Mouse (Mus musculus) adrenal gland (tissue): Measurements from ENCODE around the gene Umad1.

Source experiments
- intact Hi-C: fragments of 180-260 bp; cut with DNase I; formaldehyde crosslinking; loops from one replicate; pipeline ENCODE4 v1.15.1; 2025

Gene Umad1

DNA sequence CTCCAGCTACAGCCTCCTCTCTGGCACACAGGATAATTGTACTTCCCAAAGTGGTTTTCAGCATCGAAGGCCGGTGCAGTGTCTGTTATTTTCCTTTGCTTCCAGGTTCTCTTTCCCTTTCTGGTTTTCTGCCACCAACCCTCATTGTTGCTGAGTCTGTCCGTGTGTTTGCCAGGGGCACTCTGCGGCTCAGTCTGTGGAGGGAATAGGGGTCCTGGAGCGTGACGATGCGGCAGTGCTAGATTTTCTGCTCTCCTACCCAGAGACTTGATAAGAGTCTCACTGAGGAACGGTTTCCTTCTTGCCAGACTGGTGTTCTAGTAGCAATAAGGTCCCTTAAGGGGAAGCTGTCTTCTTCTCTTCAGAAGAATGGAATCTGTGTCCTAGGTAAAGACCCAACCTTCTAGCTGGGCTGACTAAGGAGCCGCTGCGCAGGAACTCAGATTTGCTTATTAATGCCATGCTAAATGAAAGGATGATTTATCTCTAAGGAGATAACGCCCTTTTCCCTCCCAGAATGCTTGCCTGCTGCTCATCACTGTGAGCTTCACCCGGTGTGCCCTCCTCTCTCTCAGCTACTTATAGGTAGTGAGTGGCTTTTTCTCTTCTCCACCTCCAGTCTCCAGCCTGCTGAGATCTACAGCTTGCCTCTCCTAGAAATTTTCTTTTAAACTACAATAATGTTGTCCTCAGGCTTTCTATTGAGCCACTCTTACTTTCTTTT lies 105.1 kb downstream of the Umad1 start:
- intact Hi-C loops = no loop called here

DNA sequence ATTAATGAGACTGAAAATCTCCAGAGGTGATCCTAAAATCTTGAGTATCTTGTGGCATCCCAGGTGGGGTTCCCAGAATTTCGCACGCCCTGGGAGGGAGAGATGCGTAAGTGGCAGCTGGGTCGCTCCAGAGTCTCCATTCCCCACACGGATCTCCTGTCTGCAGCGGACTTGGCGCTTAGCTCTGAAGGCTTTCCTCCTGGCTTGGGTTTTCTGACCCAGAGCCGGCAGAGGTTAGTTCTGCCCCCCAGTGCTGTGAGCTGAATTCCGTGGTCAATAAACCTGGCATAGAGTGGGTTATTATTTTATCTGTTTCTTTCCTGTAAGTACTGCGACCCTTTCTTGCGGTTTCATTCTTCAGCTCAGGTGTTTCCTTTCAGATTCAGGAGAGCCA lies 105.7 kb downstream of the Umad1 start:
- intact Hi-C loops = no loop called here

DNA sequence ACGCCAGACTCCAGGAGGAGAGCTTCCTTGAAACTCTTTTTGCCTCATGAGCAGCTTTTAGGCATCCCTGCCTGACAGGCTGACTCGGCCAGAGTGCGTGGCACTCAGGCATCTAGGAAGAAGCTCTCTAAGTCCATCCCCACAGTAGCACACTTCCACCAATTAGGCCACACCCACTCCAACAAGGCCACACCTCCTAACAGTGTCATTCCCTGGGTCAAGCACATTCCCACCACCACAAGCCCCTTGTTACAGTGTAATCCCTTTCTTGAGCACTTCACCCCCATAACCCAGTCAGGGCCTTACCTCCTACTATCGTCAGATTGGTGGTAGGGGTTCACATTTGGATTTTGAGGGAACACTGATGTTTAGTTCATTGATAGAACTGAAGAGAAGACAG lies 108.6 kb downstream of the Umad1 start:
- intact Hi-C loops = no loop called here

DNA sequence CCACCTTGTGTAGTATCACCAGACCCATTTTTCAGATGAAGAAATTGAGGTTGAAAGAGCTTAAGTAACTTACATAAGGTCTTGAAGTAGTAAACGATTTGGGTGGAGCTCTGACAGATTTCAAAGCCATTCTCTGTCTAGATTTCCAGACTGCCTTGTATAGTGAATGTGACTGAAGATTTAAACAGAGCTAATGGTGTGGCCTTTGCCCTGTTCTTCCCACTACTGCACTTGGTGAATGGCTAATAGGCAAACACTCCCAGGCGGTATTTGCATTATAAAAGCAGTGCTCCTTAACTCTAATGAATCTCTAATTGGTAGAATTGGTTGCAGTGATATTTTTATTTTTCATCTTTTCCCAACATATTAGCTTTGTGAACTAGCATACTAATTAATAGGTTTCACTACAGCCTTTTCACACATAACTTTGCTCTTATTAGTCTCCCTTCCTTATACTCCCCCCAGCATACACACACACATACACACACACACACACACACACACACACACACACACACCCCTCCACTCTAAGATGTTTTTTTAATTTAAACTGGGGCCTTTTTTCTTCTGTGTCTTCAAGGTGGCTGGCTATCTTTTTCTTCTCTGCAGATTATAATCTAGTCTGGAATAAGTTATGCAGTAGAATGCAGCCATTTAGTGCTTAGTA lies 109.2 kb downstream of the Umad1 start:
- intact Hi-C loops = no loop called here

DNA sequence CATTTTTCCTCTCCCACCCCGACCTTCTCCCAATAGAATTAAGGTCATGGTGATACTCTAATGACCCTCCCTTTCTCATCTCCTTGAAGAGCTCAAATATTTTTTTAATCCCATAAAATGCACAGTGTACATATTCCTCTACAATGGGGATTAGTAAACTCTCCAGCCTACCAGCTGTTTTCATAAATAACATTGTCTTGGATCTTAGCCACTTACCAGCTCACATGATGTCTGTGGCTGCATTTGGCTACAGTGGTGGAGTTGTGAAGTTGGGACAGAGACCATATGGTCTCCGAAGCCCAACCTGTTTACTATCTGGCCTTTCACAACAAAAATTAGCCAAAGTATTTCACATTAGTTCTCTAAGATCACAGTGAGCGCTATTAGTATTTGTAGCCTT lies 111.5 kb downstream of the Umad1 start:
- intact Hi-C loops = no loop called here

DNA sequence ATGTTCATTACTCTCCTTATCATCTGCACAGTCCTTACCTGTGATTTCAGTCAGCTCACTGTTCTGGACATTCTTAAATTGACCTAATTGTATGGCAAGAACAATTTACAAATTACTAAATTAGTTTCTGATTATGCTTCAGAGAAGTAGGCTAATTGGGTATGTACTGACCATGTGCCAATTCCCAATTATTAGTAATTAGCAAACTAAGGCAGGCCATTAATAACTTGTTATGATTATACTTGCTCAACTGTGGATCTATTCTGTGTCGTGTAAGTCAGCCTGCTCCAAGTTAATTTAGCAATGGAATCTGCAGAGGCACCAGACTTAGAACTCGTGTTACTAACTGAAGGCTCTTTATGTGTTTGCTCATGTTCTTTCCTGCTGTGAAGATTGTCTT lies 114.0 kb downstream of the Umad1 start:
- intact Hi-C loops = no loop called here

DNA sequence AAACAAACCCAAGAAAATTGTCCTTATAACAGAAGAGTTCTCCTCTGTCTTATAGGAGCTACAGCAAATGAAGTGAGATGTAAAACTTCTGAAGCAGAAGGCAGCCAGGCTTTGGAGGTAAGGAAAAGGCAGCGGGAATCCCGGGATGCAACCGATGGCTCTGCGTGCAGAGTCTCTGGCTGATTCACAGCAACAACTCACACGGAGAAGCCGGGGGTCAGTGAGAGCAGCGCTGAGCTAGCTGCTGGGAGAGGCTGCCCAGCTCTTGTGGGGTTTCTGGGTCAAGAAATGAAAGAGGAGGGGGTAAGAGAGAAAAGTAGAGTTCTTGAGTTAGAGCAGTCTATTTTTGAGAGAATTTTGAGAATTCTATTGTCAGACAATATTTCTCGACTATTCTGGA lies 114.8 kb downstream of the Umad1 start:
- intact Hi-C loops = no loop called here

DNA sequence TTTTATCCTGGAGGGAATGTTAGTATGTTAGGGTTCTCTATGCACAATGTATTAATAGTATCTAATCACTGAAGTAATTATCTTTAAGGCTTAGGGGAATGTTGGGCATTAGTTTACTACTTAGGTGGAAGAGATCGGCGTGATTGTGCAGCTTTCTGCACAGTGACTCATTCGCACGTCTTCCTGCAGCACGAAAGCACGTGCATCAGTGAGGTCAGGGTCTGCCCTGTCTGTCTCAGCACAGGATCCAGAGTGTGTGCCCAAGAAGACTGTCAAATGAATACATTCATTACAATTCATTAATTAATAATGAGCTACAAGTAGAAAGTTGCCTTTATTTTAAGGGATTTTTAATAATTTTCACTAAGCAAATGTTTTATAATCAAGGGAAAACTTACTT lies 115.2 kb downstream of the Umad1 start:
- intact Hi-C loops = no loop called here

DNA sequence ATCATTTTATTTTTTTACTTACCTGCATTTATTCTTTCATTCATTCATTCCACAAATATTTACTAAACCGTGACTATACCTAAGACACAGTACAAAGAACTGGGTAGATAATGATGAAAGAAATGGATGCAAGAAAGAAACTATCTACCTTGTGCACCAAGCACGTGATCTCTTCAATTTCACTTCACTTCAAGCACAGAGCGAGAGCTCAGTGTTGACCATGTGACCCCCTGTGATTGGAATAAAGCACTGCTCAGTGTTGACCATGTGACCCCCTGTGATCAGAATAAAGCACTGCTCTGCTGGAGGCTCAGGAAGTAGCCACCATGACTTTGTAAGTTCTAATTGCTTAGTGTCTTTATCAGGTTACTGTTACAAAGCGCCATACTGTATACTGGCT lies 115.6 kb downstream of the Umad1 start:
- intact Hi-C loops = no loop called here

DNA sequence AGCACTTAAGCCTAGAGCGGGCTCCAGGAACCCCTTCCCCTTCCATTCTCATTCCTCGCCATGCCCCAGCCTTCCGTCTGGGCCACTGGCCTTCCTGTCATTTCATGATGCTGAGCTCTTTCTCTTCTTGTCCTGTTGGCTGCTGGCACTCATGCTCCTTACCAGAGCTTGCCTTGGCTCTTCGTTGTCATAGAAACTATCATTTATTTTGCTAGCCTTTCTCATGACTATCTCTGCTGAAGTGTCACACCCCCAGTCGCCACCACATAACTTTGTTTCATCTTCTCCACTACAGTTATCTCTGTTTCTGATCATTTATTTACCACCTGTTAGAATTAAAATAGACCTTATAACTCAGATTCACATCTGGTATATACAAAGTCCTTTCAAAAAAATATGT lies 117.3 kb downstream of the Umad1 start:
- intact Hi-C loops = no loop called here

DNA sequence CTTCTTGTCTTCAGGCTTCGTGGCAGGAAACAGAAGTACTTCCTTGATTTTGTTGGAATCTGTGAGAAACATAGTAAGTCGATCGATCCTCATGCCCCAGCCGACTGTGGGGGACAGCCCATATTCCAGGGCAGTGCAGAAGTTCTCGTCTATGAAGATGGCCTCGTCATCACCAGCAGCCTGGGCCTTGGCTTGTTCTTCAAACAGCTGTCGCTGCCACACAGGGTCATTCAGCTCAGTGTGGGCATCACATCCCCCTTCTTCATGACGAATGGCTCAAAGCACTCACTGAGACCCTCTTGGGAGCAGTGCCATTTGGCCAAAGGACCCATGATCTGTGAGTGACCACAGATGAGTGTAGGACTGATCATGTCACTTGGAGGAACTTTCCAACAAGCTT lies 118.6 kb downstream of the Umad1 start:
- intact Hi-C loops = no loop called here

DNA sequence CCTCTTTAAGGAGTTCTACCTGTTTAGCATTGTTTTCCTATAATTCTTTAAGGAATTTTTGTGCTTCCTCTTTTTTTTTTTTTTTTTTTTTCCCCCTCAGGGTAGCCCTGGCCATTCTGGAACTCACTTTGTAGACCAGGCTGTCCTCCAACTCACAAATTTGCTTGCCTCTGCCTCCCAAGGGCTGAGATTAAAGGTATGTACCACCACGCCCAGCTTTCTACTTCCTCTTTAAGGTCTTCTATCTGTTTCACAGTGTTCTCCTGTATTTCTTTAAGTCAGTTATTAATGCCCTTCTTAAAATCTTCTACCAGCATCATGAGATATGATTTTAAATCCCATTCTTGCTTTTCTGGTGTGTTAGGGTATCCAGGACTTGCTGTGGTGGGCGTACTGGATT lies 130.2 kb downstream of the Umad1 start:
- intact Hi-C loops = no loop called here

DNA sequence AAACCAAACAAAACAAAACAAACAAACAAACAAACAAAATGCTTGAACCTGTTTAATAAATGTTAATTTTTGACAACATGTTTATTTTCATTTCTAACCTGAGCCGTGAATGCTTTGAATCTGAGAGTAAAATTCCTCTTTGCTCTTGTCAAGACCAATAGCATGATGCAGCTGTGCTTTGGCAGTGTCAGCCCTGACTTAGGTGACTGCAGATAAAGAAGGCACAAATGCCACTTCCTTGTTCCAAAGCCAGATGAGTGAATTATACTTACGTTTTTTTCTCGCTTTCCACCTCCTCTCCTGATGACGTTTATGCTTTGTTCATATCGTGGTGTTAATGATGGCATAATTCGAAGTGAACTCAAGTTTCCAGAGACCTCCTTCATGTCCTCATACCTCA lies 131.2 kb downstream of the Umad1 start:
- intact Hi-C loops = no loop called here

DNA sequence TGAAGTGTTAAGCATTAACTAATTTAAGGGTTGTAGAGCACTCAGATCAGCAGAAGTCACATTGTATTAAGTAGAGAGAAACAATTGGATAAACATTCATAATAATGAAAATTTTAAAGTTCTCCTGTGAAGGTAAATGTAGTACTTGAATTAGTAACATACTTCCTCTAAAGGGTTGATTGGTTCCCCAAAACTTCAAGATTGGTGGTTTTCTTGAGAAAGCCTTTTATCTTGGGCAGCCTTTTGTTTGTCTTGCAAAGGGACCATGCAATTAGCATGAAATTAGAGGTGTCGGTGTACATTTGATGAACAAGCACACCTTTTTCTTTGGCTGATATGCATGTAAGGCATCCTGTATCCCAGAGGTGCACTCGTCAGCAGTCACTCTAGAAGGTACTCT lies 131.8 kb downstream of the Umad1 start:
- intact Hi-C loops = no loop called here

DNA sequence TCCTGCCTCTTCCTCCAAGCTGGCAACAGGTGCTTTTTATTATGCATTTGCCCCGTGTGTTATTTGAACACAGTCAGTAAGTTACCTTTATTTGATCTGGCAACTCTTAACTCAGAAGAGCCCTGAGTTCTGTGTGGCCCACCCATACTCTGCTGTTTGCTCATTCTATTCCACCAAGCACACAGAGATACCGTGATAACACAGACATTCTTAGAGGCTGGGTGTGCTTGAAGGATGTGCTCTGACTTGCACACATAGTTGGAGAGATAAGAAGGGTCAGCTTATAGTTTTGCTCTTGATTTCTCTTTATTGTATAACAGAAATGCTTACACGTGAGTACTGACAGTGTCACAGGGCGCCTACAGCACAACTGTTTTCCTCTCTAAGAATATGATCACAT lies 133.9 kb downstream of the Umad1 start:
- intact Hi-C loops = no loop called here

DNA sequence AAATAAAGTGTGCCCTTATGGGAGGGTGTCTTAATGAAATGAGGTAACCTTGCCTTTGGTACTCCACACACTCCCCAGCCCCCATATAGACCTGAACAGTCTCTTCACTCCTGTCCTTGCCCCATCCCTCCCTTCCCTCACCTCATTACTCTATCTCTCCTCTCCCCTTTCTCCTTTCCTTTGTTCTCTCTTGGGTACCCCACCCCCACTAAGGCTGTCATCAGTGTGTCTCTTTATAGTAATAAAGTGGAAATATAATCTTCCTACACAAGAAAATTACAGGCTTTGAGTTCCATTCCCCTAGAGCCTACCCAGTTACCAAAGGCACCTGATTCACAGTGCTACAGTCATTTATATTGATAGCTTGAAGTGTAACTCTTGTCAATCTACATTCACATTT lies 135.0 kb downstream of the Umad1 start:
- intact Hi-C loops = no loop called here

DNA sequence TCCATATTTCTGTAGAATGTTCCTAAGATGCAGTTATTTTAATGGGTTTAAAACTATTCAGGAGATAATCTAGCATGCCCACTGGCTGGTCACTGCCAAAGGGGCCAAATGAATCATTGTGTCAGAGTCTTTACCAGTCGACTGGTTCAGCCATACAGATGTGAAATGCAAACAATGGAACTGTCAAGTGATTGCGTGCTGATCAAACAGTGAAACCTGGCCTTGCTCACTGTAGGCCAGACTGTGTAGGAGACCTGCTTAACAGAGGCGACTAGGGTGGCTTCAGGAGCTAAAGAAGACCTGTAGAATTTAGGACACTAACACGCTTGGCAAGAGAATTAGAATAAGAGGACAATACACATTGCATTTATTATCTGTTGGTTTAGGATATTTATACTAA lies 136.0 kb downstream of the Umad1 start:
- intact Hi-C loops = no loop called here

DNA sequence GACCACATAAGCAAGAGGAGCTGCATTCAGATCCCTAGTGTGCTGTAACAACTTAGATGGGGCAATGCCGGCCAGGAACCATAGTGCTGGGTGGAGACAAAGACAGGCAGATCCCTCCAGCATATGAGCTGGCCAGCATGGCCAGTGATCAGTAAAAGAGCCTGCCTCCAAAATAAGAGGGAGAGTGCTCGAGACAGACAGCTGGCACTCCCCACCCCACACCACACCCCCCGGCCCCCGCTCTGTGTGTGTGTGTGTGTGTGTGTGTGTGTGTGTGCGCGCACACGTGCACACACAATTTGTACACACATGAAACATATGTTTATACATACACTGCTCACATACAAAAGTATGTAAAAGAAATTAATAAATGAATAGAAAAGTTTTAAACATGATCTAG lies 138.2 kb downstream of the Umad1 start:
- intact Hi-C loops = no loop called here

DNA sequence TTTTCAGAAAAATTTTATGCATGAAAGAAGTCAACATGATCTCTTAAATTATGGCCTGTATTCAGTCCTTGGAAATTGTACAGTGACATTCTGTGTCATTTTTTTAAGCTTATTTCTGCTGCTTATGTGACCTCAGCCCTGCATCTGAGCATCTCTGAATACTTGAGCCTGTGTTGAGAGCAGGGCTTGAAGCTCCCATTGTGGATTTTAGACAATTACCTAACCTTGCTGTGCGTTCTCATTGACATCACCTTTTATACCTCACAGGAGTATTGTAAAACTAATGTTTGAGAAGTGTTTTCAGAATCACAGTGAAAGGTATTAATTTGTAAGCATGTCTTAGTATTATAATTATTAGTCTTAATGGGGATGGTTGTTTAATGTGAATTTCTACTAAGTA lies 140.6 kb downstream of the Umad1 start:
- intact Hi-C loops = no loop called here

DNA sequence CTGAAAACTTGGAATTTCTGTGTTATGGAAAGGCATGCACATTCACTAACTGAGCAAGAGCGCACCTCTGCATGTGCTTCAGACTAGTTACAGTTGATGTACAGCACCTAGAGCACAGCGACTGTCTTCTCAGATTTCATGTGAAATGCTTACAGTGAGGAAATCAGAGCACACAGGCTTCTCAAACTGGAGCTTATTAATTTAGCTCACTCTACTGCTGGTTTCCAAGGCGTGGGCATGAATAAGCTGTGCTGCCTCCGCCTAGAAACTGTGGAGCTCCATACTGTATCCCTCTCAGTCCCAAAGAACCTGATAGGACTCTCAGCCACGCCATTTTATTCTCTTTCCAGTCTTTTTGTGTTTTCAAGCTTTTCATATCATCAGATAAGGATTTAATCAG lies 144.0 kb downstream of the Umad1 start:
- intact Hi-C loops = no loop called here

DNA sequence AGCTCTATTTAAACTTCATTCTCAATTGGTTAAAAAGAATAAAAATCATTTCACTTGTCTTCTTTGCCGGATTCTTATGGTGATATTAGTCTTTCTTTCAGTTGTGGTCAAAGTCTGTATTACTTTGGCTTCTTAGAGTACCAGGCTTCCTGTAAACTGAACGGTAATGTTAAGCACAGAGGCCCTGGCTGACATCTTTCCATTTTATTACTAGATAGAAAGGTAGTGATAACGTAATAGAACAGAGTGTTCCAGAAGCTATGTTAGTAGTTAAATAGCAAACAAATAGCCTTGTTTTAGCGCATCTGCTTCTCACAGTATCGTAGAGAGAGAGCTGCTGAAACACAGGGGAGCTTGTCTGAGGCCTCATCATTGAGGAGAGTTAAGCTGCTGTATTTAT lies 146.8 kb downstream of the Umad1 start:
- intact Hi-C loops = no loop called here

DNA sequence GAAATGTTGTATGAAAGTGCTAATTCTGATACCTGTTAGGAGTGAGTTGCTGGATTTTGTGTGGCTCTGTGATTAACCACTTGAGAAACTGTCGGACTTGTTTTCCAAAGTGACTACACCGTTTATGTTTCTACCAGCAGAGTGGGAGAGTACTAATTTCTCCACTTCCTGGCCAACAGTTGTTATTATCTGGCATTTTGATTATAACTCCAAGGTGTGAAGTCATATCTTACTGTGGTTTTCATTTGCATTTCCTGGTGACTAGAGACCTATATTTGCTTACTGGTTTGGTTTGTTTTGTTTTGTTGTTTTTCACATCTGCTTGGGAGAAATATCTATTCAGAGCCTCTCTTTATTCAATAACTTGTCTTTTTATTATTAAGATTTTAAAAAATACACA lies 149.2 kb downstream of the Umad1 start:
- intact Hi-C loops = no loop called here

DNA sequence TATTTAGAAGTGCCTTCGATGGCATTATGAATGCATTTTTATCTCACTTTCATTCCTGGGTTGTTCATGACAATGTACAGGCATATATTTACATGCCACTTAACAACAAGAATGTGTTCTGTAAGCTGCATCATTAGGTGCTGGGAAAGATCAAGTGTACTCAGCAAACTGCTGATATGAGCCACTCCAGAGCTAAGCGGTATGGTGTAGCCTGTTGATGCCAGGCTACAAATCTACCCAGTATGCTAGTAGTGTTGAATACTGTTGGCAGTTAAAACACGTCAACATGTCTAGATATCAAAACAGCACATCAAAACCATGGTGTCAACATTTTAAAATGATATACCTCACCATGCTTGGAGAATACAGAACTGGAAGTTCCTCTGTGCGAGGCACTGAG lies 150.8 kb downstream of the Umad1 start:
- intact Hi-C loops = no loop called here
